Mouse (Mus musculus) gastrocnemius, adult 8-10 months (tissue): Measurements from ENCODE around the gene Dctn3. TPM values are rescaled to one million over a fixed set of nuclear protein-coding genes. Genes with fewer than 3 reads are reported as not detected.

Experiments used
- DNase-seq, 2 experiments: peaks; one replicate each; pipeline ENCODE4 v3.0.0; 2022; ENCODE audit warnings: low spot score in 2 of 2
- total RNA-seq, 4 experiments: library from RNA; stranded (reverse); gene quantifications; 2 replicates each; pipeline ENCODE4 v1.2.4; 2022

Gene Dctn3
- total RNA-seq, 4 experiments from 2014 or later = 39.1 to 50.9 (median 40.7) TPM

DNA sequence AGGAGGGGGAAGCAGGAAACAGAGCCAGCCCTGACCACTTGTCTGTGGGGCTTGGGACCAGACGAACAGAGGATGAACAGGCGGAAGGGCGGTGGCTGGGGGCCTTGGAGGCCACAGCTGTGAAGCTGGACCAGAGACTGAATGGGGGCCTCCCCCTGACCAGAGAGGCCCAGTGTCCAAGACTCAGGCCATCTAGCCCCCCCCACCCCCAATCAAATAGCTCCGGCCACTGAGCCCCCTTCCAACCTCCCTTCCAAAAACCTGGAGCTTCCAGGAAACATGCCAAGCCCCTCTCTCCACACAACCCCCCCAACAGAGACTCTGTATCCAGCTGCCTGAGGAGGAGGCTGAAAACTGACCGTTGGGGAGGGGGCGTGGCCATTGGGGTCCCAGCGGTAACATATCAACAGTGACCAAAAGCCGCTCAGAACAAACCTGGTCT is 50.4 kb downstream of the Dctn3 start:
- no peak for DNase-seq

GRCm38 (mm10) chr4:41671963-41672480 is 50.9 kb downstream of the Dctn3 start:
- DNase-seq = no peak

DNA sequence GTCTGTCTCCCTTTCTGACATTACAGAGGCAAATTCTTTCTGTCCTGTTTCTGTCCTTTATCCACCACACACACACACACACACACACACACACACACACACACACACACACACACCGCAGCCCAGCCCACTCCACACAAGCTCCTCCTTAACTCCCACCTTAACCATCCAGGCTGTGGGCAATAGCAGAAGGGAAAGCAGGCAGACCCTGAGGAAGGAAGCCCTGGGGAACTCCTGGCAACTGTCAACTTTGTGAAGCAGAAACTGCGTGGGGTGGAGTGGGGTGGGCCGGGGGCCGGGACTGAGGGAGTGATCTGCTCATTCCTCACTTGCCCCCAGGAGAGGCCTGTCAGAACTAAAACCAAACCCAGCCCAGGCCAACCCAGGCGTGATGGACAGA is 51.5 kb downstream of the Dctn3 start:
- no peak for DNase-seq

GRCm38 (mm10) chr4:41670836-41671235 is 52.1 kb downstream of the Dctn3 start:
- DNase-seq = no peak

DNA sequence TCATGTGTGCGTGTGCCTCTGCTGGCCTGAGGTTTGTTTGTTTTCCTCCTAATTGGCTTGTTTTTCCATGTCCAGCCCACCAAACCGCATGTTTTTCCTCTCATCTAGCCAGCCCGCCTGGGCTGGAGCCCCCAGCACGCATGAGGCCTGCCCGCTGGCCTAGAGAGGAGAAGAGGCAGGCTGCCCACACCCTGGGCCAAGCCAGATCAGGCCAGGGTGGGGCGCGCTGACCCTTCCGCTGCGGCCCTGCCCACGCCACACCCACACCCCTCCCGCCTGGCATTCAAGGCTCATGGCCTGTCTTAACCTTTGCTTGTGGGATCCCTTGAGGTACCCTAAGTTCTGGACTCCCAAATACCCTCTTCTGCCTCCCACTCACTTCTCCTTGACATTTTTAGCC is 56.3 kb downstream of the Dctn3 start:
- DNase-seq = peak; percentile 46 to 73

DNA sequence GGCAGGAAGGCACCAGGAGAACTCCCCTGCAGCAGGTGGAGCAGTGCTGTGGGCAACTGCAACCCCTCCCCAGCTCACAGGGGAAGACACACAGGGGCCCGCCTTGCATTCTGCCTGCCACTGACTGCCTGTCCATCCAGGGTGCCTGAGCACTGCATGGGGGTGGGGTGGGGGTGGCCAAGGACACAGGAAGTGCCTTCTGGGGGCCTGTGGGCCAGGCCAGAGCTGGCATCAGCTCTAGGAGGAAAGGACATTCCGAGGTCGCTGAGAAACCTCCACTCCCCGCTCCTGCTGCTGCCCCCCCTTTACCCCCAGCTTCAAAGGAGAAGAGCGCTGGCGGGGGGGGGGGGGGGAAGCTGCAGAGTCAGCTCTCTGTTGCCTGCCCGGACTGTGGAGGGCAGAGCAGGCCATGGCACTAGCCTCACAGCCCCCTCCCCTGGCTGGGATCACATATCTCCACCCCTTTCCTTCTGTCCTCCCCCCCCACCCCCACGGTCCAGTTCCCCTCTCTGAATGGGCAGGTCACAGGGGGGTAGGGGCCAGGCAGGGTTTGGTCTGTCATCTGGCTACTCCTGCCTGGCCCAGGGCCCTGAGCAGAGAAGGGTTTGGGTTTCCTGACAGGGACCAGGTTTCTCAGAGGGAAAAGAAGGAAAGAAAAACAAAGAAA is 57.8 kb downstream of the Dctn3 start:
- DNase-seq = peak in 1 of 2 experiments; percentile 31

Other genes starting within 250 kb of the Dctn3 start
- gene AI464131, start 220.1 kb downstream of the Dctn3 start, total RNA-seq = 100 to 1,000 TPM in 1 of 4 experiments, 10 to 100 TPM in 3; 65.9 to 101 (median 86.2) TPM
- not detected for gene 1110017D15Rik, start 205.8 kb downstream of the Dctn3 start, total RNA-seq
- 10 to 100 TPM; 19.1 to 29.8 (median 24.0) TPM for gene Fam219a, start 153.6 kb downstream of the Dctn3 start, total RNA-seq
- 1 to 10 TPM in 1 of 4 experiments, under 1 TPM in 2, not detected in 1; 0.88 to 1.1 (median 0.94) TPM for gene Dnaic1, start 153.4 kb downstream of the Dctn3 start, total RNA-seq
- 10 to 100 TPM in 3 of 4 experiments, 1 to 10 TPM in 1; 8.4 to 13.1 (median 10.3) TPM for gene Enho, start 82.8 kb downstream of the Dctn3 start, total RNA-seq
- gene Cntfr, start 26.1 kb downstream of the Dctn3 start, total RNA-seq = 10 to 100 TPM; 17.8 to 25.6 (median 22.5) TPM
- 10 to 100 TPM; 41.4 to 51.9 (median 49.4) TPM for gene Il11ra1, start 23.2 kb downstream of the Dctn3 start, total RNA-seq
- gene Rpp25l, start 9.6 kb downstream of the Dctn3 start, total RNA-seq = 10 to 100 TPM; 57.2 to 67.4 (median 59.9) TPM
- not detected for gene Arid3c, start 8.0 kb upstream of the Dctn3 start, total RNA-seq
- gene Galt, start 32.1 kb upstream of the Dctn3 start, total RNA-seq = 10 to 100 TPM; 26.3 to 29.3 (median 27.4) TPM
- 1 to 10 TPM; 5.9 to 8.9 (median 6.7) TPM for gene Sigmar1, start 33.0 kb upstream of the Dctn3 start, total RNA-seq
- gene Ccl27a, start 51.1 kb upstream of the Dctn3 start, total RNA-seq = 10 to 100 TPM; 15.0 to 21.0 (median 18.9) TPM
- gene Gm21541, start 180.4 kb upstream of the Dctn3 start, total RNA-seq = not detected
- gene Gm20878, start 218.4 kb upstream of the Dctn3 start, total RNA-seq = under 1 TPM in 1 of 4 experiments, not detected in 3; 0.52 TPM
- gene Fam205a4, start 242.9 kb upstream of the Dctn3 start, total RNA-seq = under 1 TPM in 1 of 4 experiments, not detected in 3; 0.08 TPM